Mouse (Mus musculus) left cerebral cortex, postnatal 10 days (tissue): Measurements from ENCODE around the gene Sned1. TPM values are rescaled to one million over a fixed set of nuclear protein-coding genes. Genes with fewer than 3 reads are reported as not detected.
"Not testable (repeated sequence)": the region's sequence is repeated elsewhere in the genome, so short reads cannot be mapped to it uniquely, and the experiment has no call there.

Experiments
- DNase-seq, 2 experiments: peaks; one replicate each; pipeline ENCODE4 v3.0.0; 2021 to 2022; ENCODE audit warnings: low spot score in 2 of 2, mixed read lengths in 1 of 2; ENCODE audit errors: extremely low spot score in 1 of 2
- intact Hi-C: fragments of 180-260 bp; cut with DNase I; formaldehyde crosslinking; loops from one replicate; pipeline ENCODE4 v1.15.1; 2025
- microRNA-seq: library from miRNA; unstranded; fragments of <30 nt; microRNA quantifications from one replicate; pipeline ENCODE4 v1.2.0, GENCODE M21; 2022
- total RNA-seq, 2 experiments: library from RNA; stranded (reverse); gene quantifications; 2 replicates each; pipeline ENCODE4 v1.2.3; 2021

Sned1 gene
- total RNA-seq, 2 experiments from 2014 or later, result 6.5 to 7.2 TPM

DNA sequence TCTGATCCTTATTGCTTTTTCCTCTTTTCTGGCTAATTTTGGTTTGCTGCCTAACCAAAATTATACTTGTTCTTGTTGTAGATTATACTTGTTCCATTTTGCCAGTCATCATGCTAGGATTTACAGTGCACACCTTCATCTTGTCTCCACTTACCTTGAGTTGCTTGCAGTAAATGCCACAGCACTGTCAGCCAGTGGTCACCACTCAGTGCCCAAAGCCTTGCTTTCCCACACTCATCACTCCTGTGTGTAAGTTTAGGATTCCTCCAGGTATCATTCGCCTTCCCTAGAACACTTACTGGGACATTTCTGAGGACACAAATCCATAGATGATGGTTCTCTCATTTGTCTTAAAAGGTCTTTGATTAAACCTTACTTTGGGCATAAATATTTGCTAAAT is 56.0 kb downstream of the Sned1 start:
- no peak for DNase-seq
- intact Hi-C loops, result no loop called here

DNA sequence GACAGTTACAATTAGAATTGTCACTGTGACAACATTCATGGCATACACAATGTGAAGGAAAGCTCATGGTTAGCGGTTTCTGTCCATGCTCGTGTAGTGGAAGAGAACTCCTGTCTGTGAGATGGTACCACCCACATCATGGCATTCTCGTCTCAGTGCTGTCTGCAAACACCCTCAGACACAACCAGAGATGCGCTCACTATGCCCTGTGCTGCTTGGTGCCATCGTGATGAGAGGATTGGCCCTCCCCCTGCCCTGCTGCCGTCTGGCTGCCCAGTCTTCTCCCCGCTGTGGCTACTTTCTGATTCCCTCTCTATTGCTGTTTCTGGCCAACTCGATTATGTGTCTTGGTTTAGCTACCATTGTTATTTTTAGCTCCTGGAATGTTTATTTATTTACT is 56.4 kb downstream of the Sned1 start:
- no peak for DNase-seq
- intact Hi-C loops, result no loop called here

DNA sequence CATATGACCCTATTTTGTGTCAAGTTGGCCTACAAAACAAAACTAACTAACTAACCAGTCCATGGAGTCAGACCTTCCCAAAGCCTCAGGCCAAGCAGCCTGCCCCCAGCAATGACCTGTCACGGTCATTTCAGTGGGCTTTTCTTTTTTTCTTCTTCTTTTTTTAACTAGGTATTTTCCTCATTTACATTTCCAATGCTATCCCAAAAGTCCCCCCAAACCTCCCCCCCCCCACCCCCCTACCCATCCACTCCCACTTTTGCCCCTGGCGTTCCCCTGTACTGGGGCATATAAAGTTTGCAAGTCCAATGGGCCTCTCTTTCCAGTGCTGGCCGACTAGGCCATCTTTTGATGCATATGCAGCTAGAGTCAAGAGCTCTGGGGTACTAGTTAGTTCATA is 58.9 kb downstream of the Sned1 start:
- DNase-seq, intact Hi-C loops: not testable (repeated sequence)

DNA sequence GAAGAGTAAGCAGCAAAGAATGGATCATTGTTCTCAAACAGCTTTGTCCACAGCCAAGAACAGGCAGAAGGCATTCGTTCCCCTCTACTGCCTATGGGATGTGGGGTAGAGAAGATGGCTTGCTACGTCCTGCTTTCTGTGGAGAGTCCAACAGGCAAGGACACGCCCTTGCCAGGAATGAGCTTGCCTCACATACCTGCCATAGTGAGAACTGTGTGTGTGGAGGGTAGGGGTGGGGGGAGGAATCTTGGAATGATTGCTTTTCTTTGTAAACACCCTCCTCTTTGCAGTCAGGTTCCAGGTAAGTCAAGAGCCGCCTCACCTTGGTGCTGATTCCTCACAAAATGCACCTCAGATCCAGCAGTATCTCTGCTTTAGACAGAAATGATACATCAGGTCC is 64.2 kb downstream of the Sned1 start:
- intact Hi-C loops, result no loop called here
- DNase-seq, result no peak

DNA sequence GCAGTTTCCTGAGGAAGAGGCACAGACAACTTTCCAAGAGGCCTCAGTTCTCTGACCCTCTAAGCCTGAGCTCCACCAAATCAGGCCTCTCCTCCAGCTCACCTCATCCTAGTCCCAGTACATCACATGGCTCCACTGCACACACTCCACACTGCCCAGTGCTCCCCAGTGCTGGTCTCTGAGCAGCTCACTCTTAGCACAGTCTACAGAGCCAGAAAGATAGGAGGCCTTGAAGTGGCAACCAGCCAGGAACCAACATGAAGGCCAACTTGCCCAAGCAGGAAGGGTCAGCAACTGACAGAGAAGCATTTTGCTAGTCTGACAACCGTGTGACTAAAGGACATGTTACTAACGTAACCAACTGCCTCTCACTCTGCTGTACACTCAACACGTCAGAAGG is 64.9 kb downstream of the Sned1 start:
- DNase-seq, result no peak
- intact Hi-C loops, result no loop called here

DNA sequence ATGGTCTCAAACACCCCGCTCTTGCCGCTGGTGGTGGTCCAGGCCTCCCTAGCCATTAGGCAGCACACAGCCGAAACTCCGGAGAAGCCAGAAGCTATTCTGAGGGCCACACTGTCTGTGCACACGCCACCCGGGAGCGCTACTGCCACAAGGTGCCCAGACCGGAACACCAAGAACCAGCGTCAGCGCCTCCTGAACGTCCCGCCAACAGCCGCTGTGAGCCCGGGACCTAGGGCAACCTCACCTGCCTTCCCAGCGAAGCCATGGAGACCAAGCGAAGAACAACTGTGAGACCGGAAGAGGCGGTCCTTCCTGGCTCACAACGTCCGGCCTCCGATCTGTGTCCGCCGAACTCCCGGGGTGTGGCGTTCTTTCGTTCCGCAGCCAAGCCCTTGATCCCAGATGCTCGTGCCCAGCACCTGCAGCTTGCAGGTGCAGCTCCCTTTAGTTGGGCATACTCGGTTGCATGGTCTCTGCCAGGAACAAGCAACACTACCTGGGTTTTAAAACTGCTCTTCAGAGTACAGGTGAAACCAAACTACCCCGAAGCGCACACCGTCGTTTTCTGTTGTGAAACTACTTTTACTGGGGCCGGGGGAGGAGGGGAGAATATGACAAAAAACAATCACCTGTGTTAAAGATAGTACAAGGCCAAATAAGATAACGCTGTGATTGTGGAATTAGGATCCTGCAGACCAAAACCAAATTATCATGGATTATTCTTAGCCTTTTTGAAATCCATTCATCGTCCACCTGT is 70.1 kb downstream of the Sned1 start, which contains the start of gene Mterf4:
Gene Mterf4, minus strand, starts transcription at position 335 of the 757 bp plus-strand sequence.
- peak; percentile 75 to 88 for DNase-seq
- intact Hi-C loops, result no loop called here

DNA sequence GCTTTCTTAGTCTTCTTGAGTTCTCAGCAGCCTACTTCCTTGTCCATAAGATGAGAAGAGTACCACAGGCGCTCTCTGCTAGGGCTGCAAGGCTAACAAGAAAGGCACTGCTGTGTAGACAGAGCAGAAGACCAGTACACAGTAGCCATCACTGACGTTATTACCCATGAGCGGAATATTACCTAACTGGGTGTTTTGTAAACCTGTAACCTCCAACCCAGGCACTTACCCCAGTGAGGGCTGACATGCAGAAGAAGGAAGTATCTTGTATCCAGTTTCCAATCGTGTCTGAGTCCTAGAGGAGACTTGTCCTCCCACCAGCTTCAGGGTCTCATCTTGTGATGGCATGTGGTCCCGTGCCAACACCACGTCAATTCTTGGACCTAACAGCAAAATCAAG is 88.3 kb downstream of the Sned1 start:
- no peak for DNase-seq
- intact Hi-C loops, result no loop called here

DNA sequence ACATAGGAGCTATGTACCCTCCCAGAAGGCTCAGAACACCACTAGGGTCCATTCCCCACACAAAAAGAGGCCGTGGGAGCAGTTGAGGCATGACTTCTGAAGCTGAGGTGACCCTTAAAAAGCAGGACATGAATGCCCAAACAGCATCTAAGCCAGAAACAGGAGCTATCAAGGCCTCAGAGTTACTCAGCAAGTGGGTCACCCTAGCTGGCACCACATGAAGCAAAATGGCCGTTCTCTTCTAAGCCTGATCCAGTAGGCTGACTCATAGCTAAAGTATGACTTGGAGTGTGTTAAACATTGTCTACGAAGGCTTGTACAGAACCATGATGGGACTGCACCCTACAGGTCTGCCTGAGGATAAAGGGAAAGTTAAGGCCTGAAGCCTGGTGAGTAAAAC is 90.8 kb downstream of the Sned1 start:
- intact Hi-C loops, result no loop called here
- DNase-seq, result no peak

DNA sequence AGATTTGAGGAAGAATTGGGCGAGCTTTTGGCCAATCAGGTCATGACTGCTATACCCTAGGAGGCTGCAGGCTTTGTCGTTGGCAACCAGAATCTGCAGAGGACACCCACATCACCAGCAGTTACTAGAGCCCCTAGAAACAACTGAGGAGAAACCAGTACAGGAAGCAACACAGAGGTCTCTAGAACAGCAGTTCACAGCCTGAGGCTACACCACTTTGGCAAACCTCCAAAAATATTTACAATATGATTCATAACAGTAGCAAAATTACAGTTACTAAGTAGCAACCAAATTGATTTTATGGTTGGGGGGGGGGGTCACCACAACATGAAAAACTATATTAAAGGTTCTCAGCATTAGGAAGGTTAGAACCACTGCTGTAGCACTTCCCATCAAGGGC is 99.0 kb downstream of the Sned1 start:
- DNase-seq, result no peak
- intact Hi-C loops, result no loop called here

DNA sequence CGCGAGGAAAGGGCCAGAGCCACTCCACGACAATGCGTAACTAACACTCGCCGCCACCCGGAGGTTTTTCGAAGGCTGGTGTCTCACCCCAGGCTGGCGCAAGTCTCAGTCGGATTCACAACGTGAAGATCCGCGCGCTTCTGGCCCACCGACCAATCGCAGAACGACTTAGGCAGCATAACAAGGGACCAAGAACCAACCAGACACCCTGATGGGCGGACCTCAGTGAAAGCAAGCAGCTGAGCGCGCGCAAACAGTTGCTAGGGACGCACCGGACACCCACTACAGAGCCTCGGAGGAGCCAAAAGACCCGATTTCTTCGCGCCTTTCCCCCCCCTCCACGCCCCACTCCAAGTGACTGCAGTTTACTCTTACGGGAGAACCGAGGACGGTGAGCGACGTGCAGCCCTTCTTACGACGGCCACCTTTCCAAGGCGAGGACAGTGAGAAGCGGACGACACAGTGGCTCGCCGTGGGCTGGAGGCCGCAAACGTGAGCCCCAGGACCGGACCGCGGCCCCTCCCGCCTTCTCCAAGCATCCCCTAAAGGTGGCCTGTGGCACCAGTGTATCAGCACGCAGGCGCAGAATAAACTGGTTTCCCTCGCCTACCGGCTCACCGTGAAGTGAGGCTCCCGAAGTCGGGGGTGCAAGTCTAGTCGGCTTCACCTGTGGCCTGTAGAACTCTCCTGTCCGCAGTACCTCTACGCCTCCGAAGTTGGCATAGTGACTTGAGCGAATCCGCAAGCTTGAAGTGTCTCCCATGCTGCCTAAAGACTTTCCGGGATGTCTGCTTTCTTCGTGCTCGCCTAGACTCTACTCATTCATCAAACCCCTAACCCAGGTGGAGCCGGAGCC is 107.2 kb downstream of the Sned1 start, which contains the start of the genes Ppp1r7 and Pask:
Gene Ppp1r7, plus strand, starts transcription at position 207 of the 856 bp plus-strand sequence.
Gene Pask, minus strand, starts transcription at position 835 of the 856 bp plus-strand sequence.
- intact Hi-C loops, result loop anchor here (10.0 kb wide), 1 partner anchor 168 kb away; no protein-coding TSS in a partner anchor

DNA sequence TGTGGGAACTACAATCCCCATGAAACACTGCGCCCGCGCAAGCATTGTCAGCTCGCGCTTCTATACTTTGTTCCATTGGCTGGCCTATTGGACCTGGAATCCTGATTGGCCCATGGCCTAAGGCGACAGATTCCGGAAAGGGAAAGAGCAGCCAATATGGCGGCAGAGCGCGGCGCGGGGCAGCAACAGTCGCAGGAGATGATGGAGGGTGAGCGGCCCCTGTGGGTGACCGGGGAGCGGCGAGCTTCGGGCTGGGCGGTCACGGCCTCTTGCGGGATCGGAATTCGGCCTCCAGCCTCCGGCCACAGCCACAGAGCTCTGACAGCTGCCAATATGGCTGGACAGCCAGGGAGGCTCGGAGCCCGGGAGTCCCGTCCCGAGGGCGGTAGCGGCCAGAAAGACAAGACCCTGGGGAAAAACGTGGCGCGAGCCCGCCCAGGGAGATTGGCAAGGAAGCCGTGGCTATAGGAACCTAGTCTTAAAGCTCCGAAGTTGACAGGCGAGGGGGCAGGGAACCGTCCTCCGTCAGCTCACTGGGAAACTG is 107.9 kb downstream of the Sned1 start:
- peak; percentile 95 to 96 for DNase-seq

More for the DNA sequence above, 107.2 kb downstream of the Sned1 start, which contains the start of the genes Ppp1r7 and Pask:
- DNase-seq, result peak; percentile 96

DNA sequence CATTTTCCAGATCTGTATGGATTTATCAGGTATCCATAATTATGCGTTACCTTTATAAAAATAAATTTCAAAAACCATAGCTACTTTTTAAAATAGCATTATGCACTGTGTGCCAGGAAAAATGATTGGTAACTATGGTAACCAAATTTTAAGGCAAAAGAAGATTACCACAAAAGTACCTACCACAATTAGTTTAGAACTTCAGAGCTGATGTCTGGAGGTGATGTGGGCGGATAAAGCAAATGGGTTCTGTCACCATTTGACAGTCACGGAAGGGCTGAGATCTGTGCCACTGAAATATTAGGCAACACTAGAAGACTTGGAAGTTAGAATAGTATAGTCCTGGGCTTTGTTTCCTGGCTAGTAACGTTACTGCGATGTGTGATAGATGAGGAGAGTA is 111.5 kb downstream of the Sned1 start:
- intact Hi-C loops, result loop anchor here (10.0 kb wide), 1 partner anchor 172 kb away; no protein-coding TSS in a partner anchor
- no peak for DNase-seq

More for the DNA sequence above, 107.9 kb downstream of the Sned1 start:
- intact Hi-C loops, result loop anchor here (10.0 kb wide), 1 partner anchor 169 kb away; no protein-coding TSS in a partner anchor

DNA sequence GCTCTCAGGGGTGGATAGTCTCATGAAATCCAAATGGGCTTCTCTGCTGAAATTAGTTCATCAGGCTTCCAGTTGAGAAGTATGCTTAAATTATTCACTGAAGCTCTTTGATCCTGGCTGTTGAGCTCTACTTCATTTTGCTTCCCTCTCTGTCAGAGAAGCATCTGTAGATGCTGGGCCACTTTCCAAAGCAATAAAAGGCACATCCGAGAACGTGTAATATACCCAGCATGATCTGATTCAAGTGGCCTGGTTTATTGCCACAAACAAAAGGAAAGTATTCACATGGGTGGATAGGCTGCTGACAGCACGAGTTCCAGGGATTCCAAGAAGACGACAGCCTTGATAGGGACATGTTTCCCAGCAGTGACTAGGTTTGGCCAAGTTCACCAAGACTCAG is 114.1 kb downstream of the Sned1 start:
- DNase-seq, result no peak
- intact Hi-C loops, result loop anchor here (10.0 kb wide), 1 partner anchor 175 kb away; no protein-coding TSS in a partner anchor

Small RNAs within 50 kb of the gene (microRNA-seq; reads per million reads assigned to microRNA genes)
- not detected for gene Mir6901
- gene Mir6902, result not detected

Other genes starting within 250 kb of the Sned1 start
- not detected for gene Aqp12, start 229.5 kb upstream of the Sned1 start, total RNA-seq
- 100 to 1,000 TPM; 908 to 919 TPM for gene Kif1a, start 133.9 kb upstream of the Sned1 start, total RNA-seq
- gene Agxt, start 100.6 kb upstream of the Sned1 start, total RNA-seq, result not detected
- not detected for gene 2310007B03Rik, start 74.9 kb upstream of the Sned1 start, total RNA-seq
- under 1 TPM; 0.16 to 0.17 TPM for gene Crocc2, start 67.1 kb upstream of the Sned1 start, total RNA-seq
- gene Mterf4, start 70.1 kb downstream of the Sned1 start, total RNA-seq, result 10 to 100 TPM; 18.9 to 20.0 TPM
- 10 to 100 TPM; 89.0 to 98.1 TPM for gene Ppp1r7, start 107.0 kb downstream of the Sned1 start, total RNA-seq
- gene Pask, start 107.6 kb downstream of the Sned1 start, total RNA-seq, result 1 to 10 TPM; 6.3 to 7.9 TPM
- under 1 TPM; 0.16 to 0.49 TPM for gene Ano7, start 138.1 kb downstream of the Sned1 start, total RNA-seq
- gene Hdlbp, start 243.0 kb downstream of the Sned1 start, total RNA-seq, result 100 to 1,000 TPM; 146 to 151 TPM